Mouse (Mus musculus) liver, adult 2 months (tissue): ENCODE data around the gene 9130409I23Rik.

Experiments
- CTCF ChIP-seq: fragments of 200-500 bp; IDR thresholded peaks from 2 replicates; pipeline ENCODE4 v1.5.1; 2011; ENCODE audit warnings: low read depth, low read length, control low read depth
- POLR2A ChIP-seq: fragments of 200-500 bp; IDR thresholded peaks from 2 replicates; pipeline ENCODE4 v1.6.1; 2011; ENCODE audit warnings: low read length, control low read depth; ENCODE audit not compliant: insufficient read depth; ENCODE audit errors: extremely low read depth

- TF ChIP-seq CTCF (no peak), POLR2A (no peak)
These were observed 34.4 kb upstream of the 9130409I23Rik start for GRCm38 (mm10) chr1:181016532-181017131.
